Mouse (Mus musculus) retina, adult 2 months (tissue): ENCODE data around the gene Fam171a2.

Source experiments
- DNase-seq: peaks from one replicate; pipeline ENCODE4 v3.0.0-alpha.2; 2012; ENCODE audit warnings: low read depth, low spot score

Fam171a2 gene

DNA sequence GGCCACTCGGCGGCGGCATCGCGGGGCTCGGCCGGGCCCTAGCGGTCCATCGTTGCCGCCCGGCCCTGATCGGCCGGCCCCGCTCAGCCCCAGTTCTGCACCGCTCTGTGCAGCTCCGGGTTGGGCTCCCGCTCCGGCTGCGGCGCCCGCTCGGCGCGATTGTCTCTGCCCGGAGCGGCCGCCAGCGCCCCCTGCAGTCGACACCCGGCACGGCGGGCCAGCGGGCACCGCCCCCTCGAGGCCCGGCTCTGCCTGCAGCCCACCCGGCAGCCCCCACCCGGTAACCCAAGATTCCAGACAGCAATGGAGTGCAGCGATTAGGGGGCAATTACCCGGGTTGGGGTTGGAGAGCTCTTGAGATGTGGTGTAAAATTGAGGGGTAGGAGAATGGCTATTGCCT lies at the start of gene Fam171a2:
Gene Fam171a2, minus strand, starts transcription at position 186 of the 400 bp plus-strand sequence.
- no peak for DNase-seq

DNA sequence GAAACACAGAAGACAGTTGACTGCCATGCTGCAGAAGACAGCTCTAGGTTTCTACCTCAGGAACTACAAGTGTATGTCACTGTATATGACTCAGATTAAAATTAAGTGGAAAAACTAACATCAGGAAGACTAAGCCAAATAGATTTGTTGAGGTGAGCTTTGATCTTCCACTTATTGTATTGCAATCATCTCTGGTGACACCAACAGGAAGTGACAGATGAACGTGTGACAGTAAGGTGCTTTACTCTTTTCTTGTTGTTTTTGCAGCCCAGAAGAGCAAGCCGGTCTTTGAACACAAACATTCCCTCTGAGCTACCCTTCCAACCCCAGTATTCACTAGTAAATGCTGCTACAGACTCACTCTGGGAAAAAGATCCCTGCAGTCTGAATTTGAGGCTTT lies 49.2 kb upstream of the Fam171a2 start:
- no peak for DNase-seq

DNA sequence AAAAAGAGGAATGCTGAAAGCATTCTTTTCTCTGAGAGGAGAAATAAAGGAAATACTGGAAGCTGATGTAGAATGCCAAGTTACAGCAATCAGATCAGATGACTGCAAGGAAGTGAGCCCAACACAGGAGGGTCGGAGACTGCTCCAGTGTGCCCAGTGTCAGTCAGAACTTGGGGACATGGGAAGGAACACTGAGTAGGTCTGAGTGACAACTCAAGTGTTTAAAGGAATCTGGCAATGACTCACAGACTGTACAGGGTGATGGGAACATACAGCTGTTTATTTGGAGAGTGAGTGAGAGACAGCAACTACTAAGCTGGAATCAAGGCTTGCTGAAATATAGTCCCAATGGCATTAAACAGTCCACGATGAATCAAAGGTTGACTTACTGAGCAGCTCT lies 48.7 kb upstream of the Fam171a2 start:
- DNase-seq: no peak

DNA sequence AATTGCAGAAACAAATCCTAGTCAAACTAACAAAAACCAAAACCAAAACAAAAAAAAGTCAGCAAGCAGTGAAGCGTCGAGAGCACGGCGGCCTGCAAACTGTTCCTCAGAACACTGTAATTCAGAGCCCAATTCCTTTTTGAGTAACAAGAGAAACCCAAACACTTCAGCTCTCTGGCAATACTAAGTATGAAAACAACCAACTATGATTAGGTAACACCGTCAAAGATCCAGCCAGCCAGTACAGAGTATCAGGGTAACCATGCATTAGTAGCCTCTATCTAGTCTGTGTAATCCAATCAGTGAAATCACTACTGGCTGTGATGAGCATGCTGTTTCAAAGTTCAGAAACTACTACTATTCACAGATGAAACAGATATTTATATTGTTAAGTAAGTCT lies 48.3 kb upstream of the Fam171a2 start:
- no peak for DNase-seq

DNA sequence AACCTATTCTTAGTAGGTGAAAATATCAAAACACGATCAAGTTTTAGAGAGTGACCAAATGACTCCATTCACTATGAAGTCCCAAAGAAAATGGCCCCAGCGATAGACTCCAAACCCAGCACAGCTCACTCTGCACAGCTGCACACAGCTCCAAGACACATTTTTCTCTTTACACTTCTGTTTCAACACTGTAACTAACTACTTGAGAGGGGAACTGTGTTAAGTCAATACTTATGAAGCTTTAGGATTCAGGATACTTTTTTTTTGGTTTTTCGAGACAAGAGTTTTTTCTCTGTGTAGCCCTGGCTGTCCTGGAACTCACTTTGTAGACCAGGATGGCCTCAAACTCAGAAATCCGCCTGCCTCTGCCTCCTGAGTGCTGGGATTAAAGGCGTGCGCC lies 47.6 kb upstream of the Fam171a2 start:
- DNase-seq: no peak

DNA sequence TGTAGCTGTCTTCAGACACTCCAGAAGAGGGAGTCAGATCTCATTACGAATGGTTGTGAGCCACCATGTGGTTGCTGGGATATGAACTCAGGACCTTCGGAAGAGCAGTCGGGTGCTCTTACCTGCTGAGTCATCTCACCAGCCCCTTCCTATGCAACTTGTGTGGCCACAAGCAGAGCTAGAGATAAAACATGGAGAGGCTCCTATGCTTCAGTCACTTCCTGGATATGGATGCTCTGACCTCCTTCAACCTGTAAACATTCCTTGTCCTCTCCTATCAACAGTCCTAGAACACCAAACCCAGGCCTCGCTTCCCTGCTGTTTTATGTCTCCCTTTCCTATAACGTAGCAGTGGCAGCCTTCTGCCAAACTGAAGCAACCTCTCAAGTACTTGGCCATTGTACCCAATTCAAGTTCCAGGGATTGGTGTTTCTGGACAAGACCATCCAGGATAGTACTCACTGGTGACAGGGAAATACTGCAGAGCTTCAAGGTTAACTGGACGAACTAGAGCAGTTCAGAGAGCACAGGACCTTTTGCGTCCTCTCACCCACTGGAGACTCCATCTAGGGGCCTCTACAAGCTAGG lies 46.7 kb upstream of the Fam171a2 start:
- DNase-seq: no peak

DNA sequence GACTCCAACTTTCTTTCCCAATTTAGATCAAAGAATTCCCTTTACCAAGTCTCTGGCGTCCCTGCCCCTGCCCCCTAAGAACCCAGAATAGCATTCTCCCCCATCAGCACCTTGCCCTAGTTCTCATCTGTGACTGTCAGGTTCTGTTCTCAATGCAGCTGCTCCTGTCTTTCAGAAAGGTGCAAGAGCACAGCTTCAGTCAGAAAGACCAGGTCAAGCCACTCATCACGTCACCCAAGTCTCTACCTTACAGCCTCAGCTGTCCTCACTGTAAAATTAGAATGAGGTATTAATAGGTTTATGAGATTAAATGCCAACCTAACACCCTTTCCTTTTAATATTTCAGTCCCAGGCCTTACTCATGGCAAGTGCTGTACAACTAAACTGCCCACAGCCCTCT lies 45.8 kb upstream of the Fam171a2 start:
- DNase-seq: no peak

DNA sequence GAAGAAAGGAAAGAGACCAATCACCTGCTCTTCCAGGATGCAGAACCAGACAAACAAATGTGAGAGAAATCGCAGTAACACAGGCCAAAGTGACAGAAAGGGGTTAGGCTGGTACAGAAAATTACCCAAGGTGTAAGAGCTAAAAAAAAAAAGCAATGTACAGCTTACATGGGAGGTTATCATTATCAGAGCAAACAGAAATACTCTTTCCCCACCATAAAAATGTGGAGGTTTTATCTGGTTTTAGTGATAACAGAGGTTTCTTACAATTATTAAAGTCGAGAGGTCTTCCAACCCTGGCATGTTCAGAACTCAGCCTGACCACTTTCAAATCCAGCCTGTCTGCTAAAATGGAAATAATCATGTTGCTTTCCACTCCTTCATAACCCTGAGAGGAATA lies 40.4 kb upstream of the Fam171a2 start:
- DNase-seq: no peak

DNA sequence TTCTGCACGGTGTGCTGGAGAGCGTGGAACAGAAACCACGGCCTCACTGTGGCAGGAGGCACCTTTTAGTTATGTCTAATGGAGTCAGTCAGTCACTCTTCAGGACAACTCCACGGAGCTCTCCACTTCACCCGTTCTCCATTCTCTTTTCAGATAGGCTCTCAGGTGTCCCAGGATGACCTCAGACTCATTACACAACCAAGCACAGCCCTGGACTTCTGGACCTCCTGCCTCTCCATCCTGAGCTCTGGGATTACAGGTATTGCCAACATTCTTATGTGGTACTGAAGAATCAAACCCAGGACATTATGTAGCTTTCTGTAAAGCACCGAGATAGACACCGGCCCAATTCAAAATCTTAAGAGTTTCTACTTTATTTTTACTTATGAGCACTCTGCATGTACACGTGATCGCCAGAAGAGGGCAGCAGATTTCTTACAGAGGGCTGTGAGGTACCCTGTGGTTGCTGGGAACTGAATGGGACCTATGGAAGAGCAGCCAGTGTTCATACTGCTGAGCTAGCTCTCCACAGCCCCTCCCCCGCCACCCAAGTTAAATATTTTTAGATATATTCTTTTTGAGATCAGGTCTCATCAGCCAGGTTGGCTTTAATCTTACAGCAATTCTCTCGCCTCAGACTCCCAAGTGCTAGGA lies 39.4 kb upstream of the Fam171a2 start:
- DNase-seq: peak; percentile 26

DNA sequence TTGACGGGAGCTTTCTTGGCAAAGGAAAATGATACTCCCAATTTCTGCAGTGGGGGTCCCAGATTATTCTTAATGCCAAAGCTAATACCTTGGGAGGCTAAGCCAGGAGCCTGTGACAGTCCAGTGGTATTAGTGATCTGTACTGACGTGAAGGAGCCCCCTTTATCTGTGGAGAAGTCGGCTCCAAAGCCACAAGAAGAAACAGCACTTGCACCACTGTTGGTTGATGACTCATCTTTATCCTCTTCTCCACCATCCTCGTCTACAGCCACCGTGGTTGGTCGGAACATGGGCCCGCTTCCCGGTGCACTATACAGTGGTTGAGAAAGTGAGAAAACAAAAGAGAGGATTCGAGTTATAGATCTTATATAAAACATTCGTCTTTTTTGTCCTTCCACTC lies 34.3 kb upstream of the Fam171a2 start:
- DNase-seq: no peak

DNA sequence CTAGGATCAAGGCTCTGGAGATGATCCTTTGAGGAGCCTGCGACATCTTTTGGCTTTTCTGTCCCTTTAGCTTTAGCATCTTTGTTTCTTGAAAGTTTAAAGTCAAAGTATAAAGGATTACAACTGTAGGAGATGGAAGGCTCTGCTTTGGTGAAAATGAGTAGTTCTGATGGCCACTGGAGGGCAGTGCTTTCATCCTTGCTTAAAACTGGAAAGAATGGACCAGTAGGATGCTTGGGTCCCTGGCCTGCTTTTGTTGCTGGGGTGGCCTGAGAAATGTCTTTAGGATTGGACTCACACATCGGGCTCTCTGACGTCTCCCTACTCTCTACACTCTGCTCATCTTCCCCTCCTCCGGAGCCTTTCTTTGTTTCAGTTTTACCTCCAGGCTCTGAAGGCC lies 33.4 kb upstream of the Fam171a2 start:
- DNase-seq: no peak

DNA sequence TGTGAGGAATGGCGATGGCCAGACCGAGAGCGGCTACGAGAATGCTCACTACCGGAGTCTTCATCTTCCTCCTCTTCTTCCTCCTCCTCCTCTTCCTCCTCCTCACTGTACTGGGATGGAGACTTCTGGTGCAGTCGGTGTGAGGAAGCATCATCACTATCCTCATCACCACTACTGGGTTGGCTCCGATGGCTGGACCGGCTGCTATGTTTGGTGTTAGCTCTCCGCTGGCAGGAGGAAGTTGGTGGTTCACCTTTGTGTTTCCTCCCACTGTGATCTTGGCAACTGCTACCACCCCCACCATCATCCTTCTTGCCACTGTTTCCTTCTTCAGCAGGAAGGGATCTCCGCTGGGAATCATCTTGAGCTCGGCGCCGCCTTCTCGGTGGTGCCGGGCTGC lies 32.6 kb upstream of the Fam171a2 start:
- no peak for DNase-seq

DNA sequence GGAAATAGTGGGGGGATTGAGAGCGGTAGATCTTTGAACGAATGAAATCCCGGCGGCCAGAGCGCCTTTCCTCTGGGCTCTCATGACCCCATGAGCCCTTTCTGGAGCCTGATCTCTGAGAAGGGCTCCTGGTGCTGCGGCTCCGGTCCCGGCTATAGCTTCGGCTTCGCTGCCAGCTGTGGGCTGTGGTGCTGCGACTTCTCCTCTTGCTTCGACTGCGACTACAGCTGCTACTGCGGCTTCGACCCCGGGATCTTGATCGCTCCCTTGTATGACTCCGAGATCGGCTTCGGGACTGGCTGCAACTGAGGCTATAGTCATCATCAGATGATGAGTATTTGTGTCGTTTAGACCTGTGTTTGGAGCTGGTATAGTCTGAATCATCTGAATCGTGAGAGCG lies 32.1 kb upstream of the Fam171a2 start:
- DNase-seq: no peak

DNA sequence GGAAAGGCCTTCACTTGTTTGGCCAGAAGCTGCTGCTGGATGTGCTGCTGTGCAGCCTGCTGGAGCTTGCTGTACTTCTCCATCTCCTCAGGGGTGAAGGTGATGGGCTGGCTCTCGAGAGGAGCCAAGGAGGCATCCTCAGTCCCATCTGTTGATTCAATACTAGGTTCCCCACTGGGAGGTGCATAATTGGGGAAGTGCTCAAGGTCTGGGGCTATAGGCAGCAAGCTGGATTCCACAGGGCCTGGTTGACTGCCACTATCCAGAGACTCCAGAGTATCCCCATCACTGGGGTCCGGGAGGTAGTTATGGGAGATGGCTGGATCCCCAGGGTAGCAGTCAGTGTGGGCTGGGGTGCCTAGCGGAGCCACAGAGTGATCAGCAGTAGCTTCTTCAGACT lies 31.2 kb upstream of the Fam171a2 start:
- no peak for DNase-seq

DNA sequence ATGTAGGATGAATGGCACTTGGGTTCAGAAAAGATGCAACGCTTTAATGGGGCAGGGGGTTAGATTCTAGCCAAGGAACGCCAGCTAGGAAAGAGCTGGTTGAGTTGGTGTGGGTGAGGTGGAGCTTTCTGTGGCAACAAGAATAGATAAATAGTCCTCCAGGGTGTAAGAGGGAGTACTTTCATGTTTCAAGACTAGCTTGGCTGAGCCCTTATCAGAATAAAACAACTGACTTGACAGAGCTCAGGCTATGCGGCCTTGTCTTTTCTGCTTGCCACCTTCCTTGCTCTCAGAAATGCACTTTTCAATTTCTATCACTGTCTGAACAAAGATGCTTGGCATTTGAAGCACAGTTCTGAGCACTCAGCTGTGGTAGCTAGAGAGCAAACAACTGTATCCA lies 27.5 kb upstream of the Fam171a2 start:
- DNase-seq: no peak

DNA sequence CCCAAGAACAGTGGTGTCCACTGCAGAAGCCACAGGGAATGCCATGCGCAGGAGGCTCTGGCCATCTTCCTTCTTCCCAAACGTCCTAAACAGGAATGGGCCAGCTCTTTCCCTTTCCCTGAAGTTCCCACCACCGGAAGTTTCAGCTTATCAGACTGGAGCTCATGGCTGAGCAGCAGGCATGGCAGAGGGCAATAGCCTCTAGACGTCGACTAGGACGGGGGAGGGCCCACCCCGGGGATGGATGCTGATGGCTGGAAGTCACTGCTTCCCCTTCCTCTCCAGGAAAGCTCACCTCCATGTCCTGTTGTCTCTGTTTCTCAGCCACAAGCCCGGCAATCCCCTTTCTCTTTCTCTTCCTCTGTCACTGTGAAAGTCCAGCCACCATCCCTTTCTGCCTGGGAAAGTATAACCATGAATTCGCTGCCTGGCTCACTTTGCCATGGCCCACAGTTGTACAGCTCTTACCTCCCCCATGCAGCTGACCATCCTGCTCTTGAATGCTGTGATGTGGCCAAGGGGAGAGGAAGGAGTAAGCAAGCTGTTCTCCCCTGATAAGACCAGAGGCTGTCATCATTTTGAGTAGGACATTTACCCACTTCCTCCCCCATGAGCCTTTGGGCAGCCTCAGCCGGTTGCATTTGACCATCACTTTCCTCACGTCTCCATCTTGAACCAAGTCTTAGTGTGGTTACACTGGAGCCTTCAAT lies 22.3 kb upstream of the Fam171a2 start, which contains the start of gene Itga2b:
Gene Itga2b, minus strand, starts transcription at position 475 of the 710 bp plus-strand sequence.
- no peak for DNase-seq

DNA sequence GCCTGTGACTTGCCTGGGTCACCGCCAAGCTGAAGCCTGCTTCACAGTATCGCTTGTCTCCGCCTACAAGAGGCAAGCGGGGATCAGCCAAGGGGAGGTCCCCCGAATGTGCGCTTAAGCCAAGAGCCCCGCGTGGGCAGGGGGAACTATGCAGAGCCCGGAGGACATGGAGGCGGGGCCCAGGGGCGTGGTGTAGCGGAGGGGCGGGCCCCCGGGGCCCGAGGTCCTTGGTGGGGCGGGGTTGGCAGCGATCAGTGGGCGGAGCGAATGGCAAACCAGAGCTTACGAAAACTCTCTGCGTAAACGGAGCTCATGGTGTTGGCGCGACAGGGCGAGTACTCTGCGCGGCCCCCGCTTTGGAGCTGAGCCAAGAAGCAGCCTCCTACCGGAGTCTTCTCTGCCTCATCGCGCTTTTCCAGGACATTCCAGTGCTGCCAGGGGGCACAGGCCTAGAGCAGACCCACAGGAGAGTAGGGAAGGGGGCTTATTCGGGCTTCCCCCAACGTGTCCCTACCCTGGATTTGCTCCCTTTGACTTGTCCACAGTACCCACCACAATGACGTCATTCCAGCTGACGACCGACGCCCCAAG lies 19.7 kb upstream of the Fam171a2 start:
- peak; percentile 56 for DNase-seq

DNA sequence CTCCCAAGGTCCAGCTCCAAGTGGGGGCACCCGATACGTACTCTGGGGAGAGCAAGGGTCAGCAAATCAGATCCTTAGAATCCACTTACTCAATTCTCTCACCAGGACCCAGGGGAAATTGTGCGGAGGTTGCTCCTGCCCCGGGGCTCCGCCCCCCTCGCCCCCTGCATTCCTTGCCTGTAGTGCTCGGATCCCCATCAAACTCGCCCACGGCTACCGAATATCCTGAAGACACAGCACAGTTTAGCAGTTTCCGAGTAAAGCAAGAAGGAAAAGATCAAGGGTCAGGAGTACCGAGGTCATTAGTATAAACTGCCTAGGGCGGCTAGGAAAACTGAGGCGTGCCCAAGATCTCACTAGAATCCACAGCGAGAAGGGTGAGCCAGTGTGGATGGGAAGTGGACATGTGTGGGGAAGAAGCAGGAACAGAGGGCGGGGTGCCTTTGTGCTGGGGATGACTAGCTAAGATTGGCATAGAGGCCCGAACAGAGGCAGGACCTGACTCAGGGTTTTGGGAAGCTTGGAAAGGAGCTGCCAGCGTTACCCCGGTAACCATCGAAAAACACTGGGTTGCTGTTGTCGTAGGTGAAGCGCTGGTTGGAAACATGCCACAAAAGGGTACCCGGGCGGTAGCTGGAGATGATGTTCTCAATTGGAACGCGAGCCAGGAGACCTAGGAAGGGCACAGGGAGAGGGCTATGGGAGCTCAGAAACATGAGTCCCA lies 18.4 kb upstream of the Fam171a2 start:
- no peak for DNase-seq

DNA sequence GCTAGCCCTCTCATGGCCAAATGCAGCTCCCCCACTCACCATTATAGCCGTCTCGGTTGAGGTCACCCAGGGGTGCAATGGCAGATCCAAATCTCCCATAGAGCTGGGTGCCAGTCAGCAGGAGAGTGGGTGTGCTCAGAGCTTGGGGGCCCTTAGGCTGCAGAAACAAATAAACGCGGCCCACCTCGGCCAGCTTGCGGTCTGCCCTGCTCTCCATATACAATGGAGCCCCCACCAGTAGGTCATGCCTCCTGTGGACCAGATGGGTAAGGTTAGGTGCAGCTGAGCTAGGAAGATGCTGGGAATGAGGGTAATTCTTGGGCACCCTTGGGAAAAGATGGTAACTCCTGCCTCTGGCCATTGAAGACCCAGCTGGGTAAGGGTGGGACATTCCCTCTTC lies 17.4 kb upstream of the Fam171a2 start:
- DNase-seq: no peak

DNA sequence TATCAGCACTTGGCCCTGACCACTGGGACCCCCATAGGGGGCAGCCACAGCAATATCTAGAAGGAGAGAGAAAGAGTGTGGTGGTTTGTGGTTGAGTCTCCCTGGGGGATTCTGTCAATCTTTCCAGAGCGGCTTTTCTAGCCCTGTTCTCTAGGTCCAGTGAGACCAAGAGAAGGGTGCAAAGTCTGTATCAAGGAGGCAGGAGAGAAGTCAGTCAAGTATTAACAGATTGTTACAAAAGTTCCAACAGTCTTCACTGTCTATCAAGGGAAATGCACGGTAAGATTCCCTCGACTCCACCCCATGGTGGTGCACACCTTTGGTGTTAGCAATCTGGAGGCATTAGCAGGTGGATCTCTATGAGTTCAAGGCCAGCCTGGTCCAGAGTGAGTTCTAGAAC lies 14.3 kb upstream of the Fam171a2 start:
- no peak for DNase-seq

DNA sequence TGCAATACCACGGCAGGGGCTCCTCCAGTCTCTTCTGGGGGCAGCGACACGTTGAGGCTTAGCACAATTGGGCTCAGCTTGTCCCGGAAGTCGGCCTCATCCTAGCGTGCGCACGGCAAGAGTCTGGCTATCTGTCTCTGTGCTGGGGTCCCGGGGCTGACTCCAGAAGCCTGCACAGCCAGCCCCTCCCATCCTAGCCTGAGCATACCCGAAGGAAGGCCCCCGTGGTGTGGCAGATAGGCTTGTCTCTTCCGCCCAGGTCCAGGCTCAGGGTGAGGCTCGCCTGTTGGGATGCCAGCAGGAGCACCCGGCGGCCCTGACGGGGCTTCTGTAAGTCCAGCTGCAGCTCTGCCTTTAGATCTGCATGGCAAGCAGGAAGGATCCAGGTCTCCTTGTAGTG lies 13.1 kb upstream of the Fam171a2 start:
- DNase-seq: no peak

DNA sequence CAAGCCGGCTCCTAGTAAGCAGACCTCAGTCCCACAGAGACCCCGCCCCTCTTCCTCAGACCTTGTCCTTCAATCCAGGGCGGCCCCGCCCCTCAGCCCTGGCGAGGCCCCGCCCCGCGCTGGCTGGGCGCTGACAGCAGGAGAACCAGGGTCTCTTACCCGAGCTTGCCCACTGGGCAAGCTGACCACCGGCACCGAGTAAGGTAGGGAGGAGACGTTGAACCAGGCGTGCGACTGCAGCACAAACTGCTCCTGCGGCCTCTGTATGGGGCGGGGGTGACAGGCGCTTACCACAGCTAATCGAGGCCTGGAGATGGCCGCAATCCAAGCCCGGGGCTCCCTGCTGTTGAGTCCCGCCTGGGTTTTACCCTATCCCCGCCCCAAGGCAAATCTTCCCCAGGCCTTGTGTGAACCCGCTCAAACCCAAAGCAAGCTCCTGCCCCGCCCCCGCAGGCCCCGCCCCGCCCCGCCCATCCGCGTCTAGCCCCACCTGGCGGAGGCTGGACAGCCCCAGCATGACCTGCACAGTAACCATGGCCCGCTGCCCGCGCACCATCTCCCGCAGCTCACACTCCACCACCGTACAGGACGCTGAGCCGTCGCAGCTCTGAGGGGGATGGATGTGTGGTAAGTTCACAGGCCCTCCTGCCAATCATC lies 8.4 kb upstream of the Fam171a2 start:
- no peak for DNase-seq
